9 mouse cellular contexts compared by ENCODE assay signal in genomic region chr19:41089833-41090232, GRCm38 (mm10). TPM values are rescaled to one million over a fixed set of nuclear protein-coding genes. Genes with fewer than 3 reads are reported as not detected.
DNase-seq lines count a peak whose midpoint lies in the region; ATAC-seq and TF ChIP-seq lines count a peak whose summit lies in the region.
"Had no signal": no experiment of that assay in that cellular context is flagged by ENCODE, and none has a peak within 500 bp of the region (broad histone marks: within the 10 kb centered on the region; RNA-seq: fewer than 3 reads in every experiment).

No protein-coding gene starts in this region.

- H3K4me1 ChIP-seq in ES-Bruce4 (ENCODE audit: control insufficient read depth, insufficient read depth, low read length) = no peaks in the 10 kb centered on the region
- H3K4me1 ChIP-seq: liver, embryonic 15.5 days had no signal

- H3K36me3 ChIP-seq in ES-Bruce4 (ENCODE audit: control insufficient read depth, insufficient read depth, low read length, poor library complexity, severe bottlenecking) = no peaks in the 10 kb centered on the region
- H3K36me3 ChIP-seq: liver, embryonic 15.5 days had no signal

- no peak for TF ChIP-seq EP300 in ES-Bruce4 (IDR thresholded peaks at IDR 0.05; ENCODE audit: insufficient read depth, low read depth, low read length)

- no peak overlapping the region for H3K27ac ChIP-seq in ES-Bruce4 (ENCODE audit: insufficient read depth, low read length)
- H3K27ac ChIP-seq: liver, embryonic 15.5 days had no signal

- H3K9me3 ChIP-seq in ES-Bruce4 (replicated peaks; ENCODE audit: control insufficient read depth, insufficient read depth, low read length, poor library complexity, severe bottlenecking) = no peaks in the 10 kb centered on the region
- H3K9me3 ChIP-seq: liver, embryonic 15.5 days had no signal

- peak; percentile 56 for TF ChIP-seq CTCF in ES-Bruce4 (IDR thresholded peaks at IDR 0.05; ENCODE audit: low read depth, low read length)

- no peak for TF ChIP-seq POLR2A in ES-Bruce4 (IDR thresholded peaks at IDR 0.05; ENCODE audit: insufficient read depth, low read length)

- peak; percentile 69 to 73 for DNase-seq in cerebellum, adult 18-20 months
- DNase-seq in cerebellum, adult 9-11 months = no peak
- peak; percentile 84 to 89 for DNase-seq in cerebellum, postnatal 14 days
- peak; percentile 76 to 81 for DNase-seq in layer of hippocampus, postnatal 10 days (ENCODE audit: low spot score in 2 of 2)
- DNase-seq in spleen, postnatal 10 days (ENCODE audit: low spot score in 2 of 2) = peak; percentile 18 to 64

- H3K4me3 ChIP-seq in ES-Bruce4 (ENCODE audit: low read depth, low read length) = no peak overlapping the region
- H3K4me3 ChIP-seq: liver, embryonic 15.5 days had no signal

- no peak overlapping the region for H3K9ac ChIP-seq in ES-Bruce4 (ENCODE audit: low read depth, poor library complexity, severe bottlenecking)
- H3K9ac ChIP-seq: liver, embryonic 15.5 days had no signal

- H3K27me3 ChIP-seq in ES-Bruce4 (ENCODE audit: control insufficient read depth, insufficient read depth, low read length, poor library complexity, severe bottlenecking) = no peaks in the 10 kb centered on the region

- peak; percentile 33; the same call in 1 of the 2 replicates for ATAC-seq in granulocyte monocyte progenitor cell, adult 5-6 weeks (replicated peaks; ENCODE audit: poor library complexity, severe bottlenecking)
- ATAC-seq in megakaryocyte progenitor cell, adult 5-6 weeks (replicated peaks; ENCODE audit: poor library complexity) = peak; percentile 38

RNA-seq across cellular contexts. Expression of gene Opalin, which starts 12.9 kb away (rescaled TPM):
- polyA plus RNA-seq in ES-Bruce4 (2011; ENCODE audit: insufficient read depth, insufficient read length, low read depth, missing spikeins) = not detected in 2 replicates
- total RNA-seq in granulocyte monocyte progenitor cell, adult 5-6 weeks (2014; fragmentation: Nextera tagmentation) = not detected in 2 replicates
- total RNA-seq in granulocyte monocyte progenitor cell, adult 5-6 weeks (2017) = not detected in 2 replicates
- total RNA-seq in layer of hippocampus, postnatal 10 days (2021) = under 1 TPM; 0.33 to 0.41 TPM
- not detected in 2 replicates for total RNA-seq in megakaryocyte progenitor cell, adult 5-6 weeks (2015)
- total RNA-seq in megakaryocyte progenitor cell, adult 5-6 weeks (2017) = not detected in 2 replicates
- polyA plus RNA-seq: liver, embryonic 15.5 days had no signal
